Mouse (Mus musculus) embryonic fibroblast, embryonic 13.5 days (primary cell): ENCODE data around the gene Sipa1.

Experiments
- CTCF ChIP-seq: IDR thresholded peaks from 2 replicates; pipeline ENCODE4 v1.5.1; 2011; ENCODE audit warnings: mild to moderate bottlenecking, control low read depth, low read length, moderate library complexity, borderline replicate concordance; ENCODE audit not compliant: insufficient read depth
- POLR2A ChIP-seq: IDR thresholded peaks from 2 replicates; pipeline ENCODE4 v1.6.1; 2011; ENCODE audit warnings: low read depth, mild to moderate bottlenecking, control low read depth, low read length, moderate library complexity

DNA sequence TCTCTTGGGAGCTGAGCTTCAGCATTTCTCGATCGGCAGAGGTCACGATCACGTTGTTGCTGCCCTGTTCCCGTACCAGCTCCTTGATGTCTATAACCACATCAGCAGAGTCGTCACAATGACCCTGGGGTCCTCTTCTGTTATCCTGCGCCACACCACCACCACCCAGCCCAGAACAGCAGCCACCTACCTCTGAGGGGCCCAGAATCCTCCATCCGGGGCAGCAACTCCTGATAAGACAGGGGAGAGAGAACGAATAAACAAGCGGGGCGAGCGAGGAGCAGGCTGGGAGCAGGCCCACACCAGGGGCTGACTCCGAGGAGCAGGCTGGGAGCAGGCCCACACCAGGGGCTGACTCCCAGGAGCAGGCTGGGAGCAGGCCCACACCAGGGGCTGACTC lies 22.9 kb upstream of the Sipa1 start:
- TF ChIP-seq CTCF (no peak), POLR2A (no peak)
